Mouse (Mus musculus) lung, postnatal 0 days (tissue): ENCODE measurements around the gene Treml1.

ENCODE experiments used
- CTCF ChIP-seq: IDR thresholded peaks from 2 replicates; pipeline ENCODE4 v1.5.1; 2016; ENCODE audit warnings: antibody characterized with exemption, mild to moderate bottlenecking
- EP300 ChIP-seq: IDR thresholded peaks from 2 replicates; pipeline ENCODE4 v1.6.1; 2016; ENCODE audit warnings: antibody characterized with exemption, mild to moderate bottlenecking, control low read depth

DNA sequence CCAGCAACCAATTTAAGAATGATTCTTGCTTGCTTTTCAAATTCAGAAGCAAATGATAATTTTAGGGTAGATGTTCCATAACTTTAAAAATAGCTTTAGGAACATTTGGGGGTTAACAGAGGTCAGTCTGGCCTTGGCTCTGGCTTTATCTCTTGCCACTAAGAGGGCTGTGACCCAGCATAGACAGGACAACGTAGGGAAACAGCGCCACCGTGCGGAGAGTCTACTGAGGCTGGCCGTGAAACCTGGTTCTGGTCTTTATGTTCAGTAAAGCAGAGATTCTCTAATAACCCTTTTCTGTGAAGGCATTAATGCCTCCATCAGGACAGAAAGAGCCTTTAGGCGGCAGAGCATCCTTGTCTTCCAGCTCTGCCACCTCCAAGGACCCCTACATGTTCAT lies 22.9 kb upstream of the Treml1 start:
- peak; percentile 87 for TF ChIP-seq CTCF
- TF ChIP-seq EP300, result no peak
